Mouse (Mus musculus) inflammation-experienced regulatory T-cells (primary cell): ENCODE data around the gene Usp11. TPM values are rescaled to one million over a fixed set of nuclear protein-coding genes. Genes with fewer than 3 reads are reported as not detected.

Experiments used
- polyA plus RNA-seq, 2 experiments: library from polyadenylated mRNA; unstranded; fragments of 100-300 nt; shearing (Covaris generic); gene quantifications; one replicate each; pipeline ENCODE4 v1.2.1; 2017

The Usp11 gene
- 10 to 100 TPM; 16.2 to 22.6 TPM for polyA plus RNA-seq

DNA sequence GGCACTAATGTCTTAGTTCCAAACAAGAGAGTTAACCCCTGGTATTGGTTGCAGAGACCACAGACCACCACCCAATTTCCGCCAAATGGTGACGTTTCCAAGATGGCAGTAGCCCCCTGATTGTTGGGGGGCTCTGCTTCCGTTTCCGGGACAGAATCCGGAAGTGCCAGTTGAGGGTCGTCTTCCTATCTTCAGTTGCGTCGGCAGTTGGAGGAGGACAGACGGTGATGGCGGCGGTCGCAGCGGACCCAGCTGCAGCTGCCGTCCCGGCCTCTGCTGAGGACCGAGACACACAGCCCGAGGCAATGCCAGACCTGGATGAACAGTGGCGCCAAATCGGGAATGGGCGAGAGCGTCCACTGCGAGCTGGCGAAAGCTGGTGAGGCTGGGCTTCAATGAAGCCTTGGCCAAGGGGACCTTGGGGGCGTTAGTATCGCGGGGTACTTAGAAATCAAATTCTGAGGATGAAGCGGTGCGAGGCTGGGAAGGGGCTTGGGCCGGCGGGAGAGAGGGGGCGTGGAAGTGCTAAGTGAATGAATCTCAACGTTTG lies at the start of gene Usp11:
Gene Usp11 (plus strand): TSS at position 166 of the 550 bp plus-strand sequence.

DNA sequence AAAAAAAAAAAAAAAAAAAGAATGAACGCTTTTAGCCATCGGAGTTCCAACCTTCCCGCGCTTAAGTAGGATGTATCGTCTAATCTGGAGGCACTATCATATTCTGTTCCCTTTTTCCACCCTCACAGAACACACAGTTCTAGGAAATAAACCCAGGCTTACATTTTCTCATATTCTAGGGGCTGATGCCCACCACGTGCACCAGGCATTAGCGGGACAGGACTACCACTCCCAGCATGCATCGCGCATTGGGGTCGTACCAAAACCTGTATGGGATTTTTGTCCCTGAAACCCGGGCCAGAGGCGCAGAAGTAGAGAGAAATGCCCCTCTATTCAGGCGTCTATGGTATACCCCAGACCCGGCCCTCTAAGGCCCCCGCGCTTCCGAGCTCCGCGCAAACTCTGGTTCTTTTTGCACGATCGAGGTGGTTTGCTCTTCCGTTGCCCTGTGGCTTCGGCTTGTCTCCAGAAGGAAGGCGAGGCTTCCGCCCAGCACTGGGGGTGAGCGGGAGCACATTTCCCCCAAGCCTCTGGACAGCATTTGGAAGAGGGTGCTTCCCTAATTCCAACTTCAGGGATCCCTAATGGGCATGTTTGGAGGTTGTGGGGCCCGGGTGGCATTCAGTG lies 45.6 kb upstream of the Usp11 start, which contains the start of gene Uba1:
Gene Uba1 (plus strand): TSS at position 301 of the 627 bp plus-strand sequence.

DNA sequence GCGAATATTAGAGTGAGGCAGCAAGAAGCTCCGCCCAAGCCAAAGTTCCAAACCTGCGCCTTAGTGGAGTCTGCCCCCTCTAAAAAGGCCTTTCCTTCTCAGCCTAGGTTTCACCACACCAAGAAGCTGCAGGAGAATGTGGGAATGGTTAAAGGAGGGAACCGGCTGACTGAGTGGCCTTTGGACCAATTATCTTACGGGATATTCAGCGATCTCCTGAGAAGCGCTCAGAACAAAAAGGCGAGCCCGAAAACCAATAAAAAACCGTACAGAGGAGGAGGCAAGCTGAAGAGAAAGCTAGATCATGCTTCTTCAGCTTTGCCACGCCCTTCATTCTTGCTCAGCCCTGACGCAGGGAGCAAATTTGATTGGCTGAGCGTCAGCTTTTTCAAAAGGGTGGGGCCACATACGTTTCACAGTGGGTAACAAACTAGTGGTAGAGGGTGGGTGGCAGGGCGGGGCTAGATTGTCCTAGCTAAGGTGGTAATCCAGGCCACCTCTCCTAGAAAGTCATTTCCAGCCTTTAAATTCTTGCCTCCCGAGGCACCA lies 16.1 kb upstream of the Usp11 start, which contains the start of gene Cdk16:
Gene Cdk16 (plus strand): TSS at position 436 of the 549 bp plus-strand sequence.

Other genes starting within 250 kb of the Usp11 start
- not detected for gene Rgn, start 154.1 kb upstream of the Usp11 start, polyA plus RNA-seq
- gene Rbm10, start 86.4 kb upstream of the Usp11 start, polyA plus RNA-seq, result 10 to 100 TPM; 58.5 to 72.9 TPM
- gene Ndufb11, start 86.3 kb upstream of the Usp11 start, polyA plus RNA-seq, result 100 to 1,000 TPM; 152 to 161 TPM
- 100 to 1,000 TPM; 199 to 219 TPM for gene Uba1, start 45.6 kb upstream of the Usp11 start, polyA plus RNA-seq
- 100 to 1,000 TPM in 1 of 2 experiments, 10 to 100 TPM in 1; 72.1 to 112 TPM for gene Cdk16, start 16.0 kb upstream of the Usp11 start, polyA plus RNA-seq
- 100 to 1,000 TPM; 164 to 204 TPM for gene Araf, start 93.9 kb downstream of the Usp11 start, polyA plus RNA-seq
- 1 to 10 TPM in 1 of 2 experiments, under 1 TPM in 1; 0.74 to 1.0 TPM for gene Timp1, start 166.3 kb downstream of the Usp11 start, polyA plus RNA-seq
- gene Syn1, start 217.1 kb downstream of the Usp11 start, polyA plus RNA-seq, result under 1 TPM; 0.06 to 0.56 TPM
- 10 to 100 TPM in 1 of 2 experiments, 1 to 10 TPM in 1; 1.3 to 11.3 TPM for gene Cfp, start 227.6 kb downstream of the Usp11 start, polyA plus RNA-seq
- gene Elk1, start 246.7 kb downstream of the Usp11 start, polyA plus RNA-seq, result 10 to 100 TPM in 1 of 2 experiments, 1 to 10 TPM in 1; 9.6 to 10.4 TPM